Mouse (Mus musculus) testis, adult 2 months (tissue): ENCODE results near the gene Hfe2.

Experiments used
- CTCF ChIP-seq: fragments of 200-500 bp; IDR thresholded peaks from 2 replicates; pipeline ENCODE4 v1.5.1; 2012; ENCODE audit warnings: low read depth, mild to moderate bottlenecking, inconsistent platforms, low read length, moderate library complexity; ENCODE audit not compliant: control insufficient read depth, insufficient read depth, insufficient replicate concordance
- POLR2A ChIP-seq: fragments of 200-500 bp; IDR thresholded peaks from 2 replicates; pipeline ENCODE4 v1.6.1; 2012; ENCODE audit warnings: low read depth, mild to moderate bottlenecking, inconsistent platforms, low read length, moderate library complexity; ENCODE audit not compliant: control insufficient read depth

GRCm38 (mm10) chr3:96564633-96565032 lies 39.7 kb downstream of the Hfe2 start:
- TF ChIP-seq POLR2A: no peak
- no peak for TF ChIP-seq CTCF
